Comparison of ENCODE assay signal across 25 mouse cellular contexts in genomic region chr11:56173246-56173645, GRCm38 (mm10).
DNase-seq lines count a peak whose midpoint lies in the region; TF ChIP-seq lines count a peak whose summit lies in the region.
"Had no signal": no experiment of that assay in that cellular context is flagged by ENCODE, and none has a peak within 500 bp of the region (broad histone marks: within the 10 kb centered on the region; RNA-seq: fewer than 3 reads in every experiment).

No protein-coding gene starts in this region.

- H3K4me3 ChIP-seq in myocyte, result no peak overlapping the region
- H3K4me3 ChIP-seq: embryonic facial prominence, embryonic 12.5 days; embryonic facial prominence, embryonic 15.5 days; erythroblast, embryonic 14.5 days; forebrain, embryonic 12.5 days; forebrain, embryonic 15.5 days; hindbrain, embryonic 10.5 days; hindbrain, embryonic 13.5 days; intestine, embryonic 15.5 days had no signal

- no peaks in the 10 kb centered on the region for H3K27me3 ChIP-seq in myocyte (ENCODE audit: control insufficient read depth, insufficient read depth, insufficient read length)
- H3K27me3 ChIP-seq: embryonic facial prominence, embryonic 12.5 days; embryonic facial prominence, embryonic 15.5 days; forebrain, embryonic 12.5 days; forebrain, embryonic 15.5 days; hindbrain, embryonic 13.5 days; intestine, embryonic 15.5 days had no signal

- peak overlapping the region; percentile 61 for H3K4me2 ChIP-seq in myocyte (ENCODE audit: low read depth)
- H3K4me2 ChIP-seq: embryonic facial prominence, embryonic 12.5 days; embryonic facial prominence, embryonic 15.5 days; forebrain, embryonic 12.5 days; forebrain, embryonic 15.5 days; heart, embryonic 11.5 days; hindbrain, embryonic 13.5 days; intestine, embryonic 15.5 days had no signal

- no peaks in the 10 kb centered on the region for H3K36me3 ChIP-seq in myocyte (ENCODE audit: control insufficient read depth, insufficient read depth)
- H3K36me3 ChIP-seq: embryonic facial prominence, embryonic 12.5 days; embryonic facial prominence, embryonic 15.5 days; forebrain, embryonic 12.5 days; forebrain, embryonic 15.5 days; hindbrain, embryonic 10.5 days; hindbrain, embryonic 13.5 days; intestine, embryonic 15.5 days had no signal

- no peaks in the 10 kb centered on the region for H3K79me2 ChIP-seq in myocyte (ENCODE audit: control insufficient read depth, insufficient read depth)

- peak; percentile 31 for DNase-seq in layer of hippocampus, adult 9-11 months
- DNase-seq in layer of hippocampus, postnatal 36 days, result no peak
- DNase-seq in right cerebral cortex, adult 2 months (ENCODE audit: low spot score in 2 of 2), result peak; percentile 29 to 33
- DNase-seq in right cerebral cortex, postnatal 10 days (ENCODE audit: low spot score in 2 of 2), result no peak
- peak; percentile 74 for DNase-seq in NIH3T3 (ENCODE audit: low read depth)
- no peak for DNase-seq in heart, postnatal 14 days
- no peak for DNase-seq in gastrocnemius, postnatal 14 days
- DNase-seq: adrenal gland, adult 2 months; adrenal gland, postnatal 14 days; cerebellum, adult 11-12 months; cerebellum, adult 9-10 months; cerebellum, postnatal 14 days; gastrocnemius, postnatal 10 days; heart, adult 11 months; heart, postnatal 36 days had no signal

- TF ChIP-seq POLR2A in myocyte (IDR thresholded peaks at IDR 0.05; ENCODE audit: insufficient read length, low read depth), result no peak

- H3ac ChIP-seq in myocyte (ENCODE audit: control insufficient read depth, insufficient read length), result no peak overlapping the region

- intact Hi-C loops in heart, postnatal 14 days (cut with DNase I), result no loop called here
- intact Hi-C loops in gastrocnemius, postnatal 14 days (cut with DNase I; ENCODE audit: low total_unique reads), result no loop called here

TF ChIP-seq in myocyte, 11 proteins besides CTCF, POLR2A, EP300 and RAD21:
- TF ChIP-seq MYOD1 (IDR thresholded peaks at IDR 0.05; ENCODE audit: control insufficient read depth in 1 of 3, insufficient read length in 2 of 3, low read depth in 2 of 3) (no peak), CEBPB (IDR thresholded peaks at IDR 0.05; ENCODE audit: insufficient read depth, poor library complexity, severe bottlenecking) (no peak), USF1 (IDR thresholded peaks at IDR 0.05; ENCODE audit: low read depth) (no peak), TCF12 (IDR thresholded peaks at IDR 0.05; ENCODE audit: insufficient read depth, poor library complexity, severe bottlenecking) (no peak), TCF3 (IDR thresholded peaks at IDR 0.05; ENCODE audit: insufficient read length, low read depth) (no peak), E2F4 (IDR thresholded peaks at IDR 0.05; ENCODE audit: insufficient read depth) (no peak), REST (IDR thresholded peaks at IDR 0.05; ENCODE audit: insufficient read depth, insufficient read length) (no peak), SRF (IDR thresholded peaks at IDR 0.05; ENCODE audit: control insufficient read depth, insufficient read length, low read depth) (no peak), MAX (IDR thresholded peaks at IDR 0.05; ENCODE audit: low read depth) (no peak), POLR2AphosphoS2 (IDR thresholded peaks at IDR 0.05; ENCODE audit: insufficient read length, low read depth) (no peak), MYOG (IDR thresholded peaks at IDR 0.05; ENCODE audit: control insufficient read depth in 1 of 3, insufficient read depth in 1 of 3, insufficient read length in 2 of 3, low read depth in 2 of 3) (no peak)

Comparison
In these comparisons a context has a peak if more than half of its experiments do, and no peak if none do; other contexts are left out.
1. DNase-seq: peak in layer of hippocampus, adult 9-11 months (single experiment), right cerebral cortex, adult 2 months (2 of 2) and NIH3T3 (single experiment); none in layer of hippocampus, postnatal 36 days (0 of 2), right cerebral cortex, postnatal 10 days (0 of 2), heart, postnatal 14 days (0 of 2) and gastrocnemius, postnatal 14 days (single experiment).